Mouse (Mus musculus): ENCODE data around the gene Sprr2d. TPM values are rescaled to one million over a fixed set of nuclear protein-coding genes. Genes with fewer than 3 reads are reported as not detected.

Gene Sprr2d
- not detected for polyA plus RNA-seq (2017; shearing (Covaris generic))

DNA sequence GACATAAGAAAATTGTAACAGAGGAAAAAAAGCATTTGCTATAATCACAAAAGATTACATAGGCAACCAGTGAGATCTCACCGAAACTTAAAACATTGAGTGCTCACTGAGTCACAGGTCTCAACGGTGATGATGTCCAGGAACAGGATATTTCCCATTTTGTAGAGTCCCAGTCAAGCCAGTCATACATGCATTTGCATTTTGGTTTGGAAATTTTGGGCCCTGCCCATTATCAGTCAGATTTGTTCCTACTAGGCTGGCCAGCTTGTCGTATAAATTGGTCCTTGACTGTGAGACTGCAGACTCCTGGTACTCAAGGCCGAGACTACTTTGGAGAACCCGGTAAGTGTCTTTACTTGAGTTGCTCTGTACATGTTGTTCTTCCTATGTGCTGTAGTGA lies at the start of gene Sprr2d:
Sprr2d (plus strand) TSS at position 301 of the 400 bp plus-strand sequence.

DNA sequence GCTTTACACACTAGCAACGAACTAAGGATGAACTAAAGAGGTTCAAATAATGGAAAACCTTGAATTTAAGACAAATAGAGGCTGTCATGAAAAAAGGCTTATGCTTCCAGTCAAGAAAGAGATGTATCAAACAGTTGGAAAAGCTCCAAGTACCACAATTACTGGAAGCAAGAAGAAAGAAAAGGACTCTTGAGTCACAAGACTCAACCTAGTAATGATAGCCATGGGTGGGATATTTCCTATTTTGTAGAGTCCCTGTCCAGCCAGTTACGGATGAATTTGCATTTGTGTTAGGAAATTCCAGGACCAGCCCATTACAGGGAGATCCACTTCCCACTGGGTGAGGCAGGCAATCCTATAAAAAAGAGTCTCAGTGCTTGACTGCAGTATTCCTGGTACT lies 22.6 kb upstream of the Sprr2d start, which contains the start of gene Sprr2b:
Sprr2b (plus strand) TSS at position 301 of the 400 bp plus-strand sequence.

DNA sequence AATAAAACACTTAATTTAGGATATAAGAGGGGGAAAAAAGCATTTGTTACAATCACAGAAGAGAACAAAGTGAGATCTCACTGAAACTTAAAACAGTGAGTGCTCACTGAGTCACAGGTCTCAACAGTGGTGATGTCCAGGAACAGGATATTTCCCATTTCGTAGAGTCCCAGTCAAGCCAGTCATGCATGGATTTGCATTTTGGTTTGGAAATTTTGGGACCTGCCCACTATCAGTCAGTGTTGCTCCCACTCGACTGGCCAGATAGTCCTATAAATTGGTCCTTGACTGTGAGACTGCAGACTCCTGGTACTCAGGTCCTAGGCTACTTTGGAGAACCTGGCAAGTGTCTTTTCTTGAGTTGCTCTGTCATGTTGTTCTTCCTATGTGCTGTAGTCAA lies 12.9 kb downstream of the Sprr2d start, which contains the start of gene Sprr2e:
Sprr2e (plus strand) TSS at position 301 of the 400 bp plus-strand sequence.

DNA sequence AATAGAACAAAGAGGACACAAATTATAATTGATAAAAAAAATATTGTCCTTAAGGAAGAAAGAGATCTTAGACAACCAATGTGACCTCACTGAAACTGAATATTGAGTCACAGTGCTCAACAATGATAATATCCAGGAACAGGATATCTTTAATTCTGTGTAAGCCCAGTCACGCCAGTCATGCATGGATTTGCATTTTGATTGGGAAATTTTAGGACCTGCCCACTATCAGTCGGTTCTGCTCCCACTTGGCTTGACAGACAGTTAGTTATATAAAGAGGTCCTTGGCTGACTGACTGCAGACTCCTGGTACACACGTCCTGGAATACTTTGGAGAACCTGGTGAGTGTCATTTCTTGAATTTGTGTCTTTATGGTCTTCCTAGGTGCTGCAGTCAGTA lies 25.9 kb downstream of the Sprr2d start, which contains the start of gene Sprr2f:
Sprr2f (plus strand) TSS at position 301 of the 400 bp plus-strand sequence.

DNA sequence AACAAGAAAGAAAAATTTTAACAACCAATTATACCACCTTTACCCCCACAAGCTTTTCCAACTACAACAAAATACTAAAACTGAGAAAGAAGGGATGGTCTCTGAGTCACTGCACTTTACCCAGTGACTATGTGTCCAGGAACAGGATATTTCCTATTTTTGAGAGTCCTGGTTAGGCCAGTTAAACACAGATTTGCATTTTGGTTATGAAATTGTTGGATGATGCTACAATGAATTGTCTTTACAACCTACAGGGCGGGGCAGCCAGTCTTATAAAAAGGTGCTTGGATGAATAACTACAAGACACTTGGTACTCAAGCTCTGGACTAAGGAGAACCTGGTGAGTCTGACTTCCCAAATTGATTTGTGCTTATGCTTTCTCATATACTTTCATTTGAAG lies 46.4 kb downstream of the Sprr2d start, which contains the start of gene Sprr2h:
Sprr2h (plus strand) TSS at position 301 of the 400 bp plus-strand sequence.

Other genes starting within 250 kb of the Sprr2d start
- gene Prr9, start 215.2 kb upstream of the Sprr2d start, polyA plus RNA-seq (2017; shearing (Covaris generic)), result not detected
- not detected for gene Lelp1, start 196.4 kb upstream of the Sprr2d start, polyA plus RNA-seq (2017; shearing (Covaris generic))
- not detected for gene Sprr2a1, start 123.3 kb upstream of the Sprr2d start, polyA plus RNA-seq (2017; shearing (Covaris generic))
- gene Sprr2a2, start 123.2 kb upstream of the Sprr2d start, polyA plus RNA-seq (2017; shearing (Covaris generic)), result not detected
- gene Sprr2a3, start 53.7 kb upstream of the Sprr2d start, polyA plus RNA-seq (2017; shearing (Covaris generic)), result not detected
- gene Sprr2b, start 22.5 kb upstream of the Sprr2d start, polyA plus RNA-seq (2017; shearing (Covaris generic)), result not detected
- not detected for gene Sprr2e, start 13.0 kb downstream of the Sprr2d start, polyA plus RNA-seq (2017; shearing (Covaris generic))
- gene Sprr2f, start 26.0 kb downstream of the Sprr2d start, polyA plus RNA-seq (2017; shearing (Covaris generic)), result not detected
- not detected for gene Sprr2h, start 46.5 kb downstream of the Sprr2d start, polyA plus RNA-seq (2017; shearing (Covaris generic))
- not detected for gene Sprr2i, start 68.9 kb downstream of the Sprr2d start, polyA plus RNA-seq (2017; shearing (Covaris generic))
- not detected for gene Sprr2j-ps, start 78.9 kb downstream of the Sprr2d start, polyA plus RNA-seq (2017; shearing (Covaris generic))
- 27.2 TPM for gene Gm9774, start 90.3 kb downstream of the Sprr2d start, polyA plus RNA-seq (2017; shearing (Covaris generic))
- gene Sprr2k, start 93.4 kb downstream of the Sprr2d start, polyA plus RNA-seq (2017; shearing (Covaris generic)), result not detected
- gene Sprr1b, start 99.6 kb downstream of the Sprr2d start, polyA plus RNA-seq (2017; shearing (Covaris generic)), result not detected
- gene Sprr3, start 119.6 kb downstream of the Sprr2d start, polyA plus RNA-seq (2017; shearing (Covaris generic)), result not detected
- gene Sprr1a, start 146.8 kb downstream of the Sprr2d start, polyA plus RNA-seq (2017; shearing (Covaris generic)), result not detected
- gene Sprr4, start 161.4 kb downstream of the Sprr2d start, polyA plus RNA-seq (2017; shearing (Covaris generic)), result not detected
- gene 2310046K23Rik, start 195.4 kb downstream of the Sprr2d start, polyA plus RNA-seq (2017; shearing (Covaris generic)), result not detected
- gene Ivl, start 234.6 kb downstream of the Sprr2d start, polyA plus RNA-seq (2017; shearing (Covaris generic)), result not detected
- not detected for gene Smcp, start 249.9 kb downstream of the Sprr2d start, polyA plus RNA-seq (2017; shearing (Covaris generic))

All from effector memory CD4-positive, alpha-beta T cell, adult 5 months (primary cell).